Mouse (Mus musculus) ovary, postnatal 36 days (tissue): ENCODE data around the gene Sec14l3.

Experiments
- DNase-seq: peaks from one replicate; pipeline ENCODE4 v3.0.0; 2022; ENCODE audit warnings: low spot score, mixed read lengths

Gene Sec14l3

GRCm38 (mm10) chr11:4060866-4061575 lies 3.6 kb upstream of the Sec14l3 start:
- DNase-seq: no peak

- DNase-seq: no peak
Measured at GRCm38 (mm10) chr11:4062523-4062922, 2.1 kb upstream of the Sec14l3 start.

GRCm38 (mm10) chr11:4062981-4063380 lies 1.7 kb upstream of the Sec14l3 start:
- DNase-seq: no peak

GRCm38 (mm10) chr11:4069664-4070063 lies 5.0 kb downstream of the Sec14l3 start:
- DNase-seq: no peak

GRCm38 (mm10) chr11:4076633-4077032 lies 12.0 kb downstream of the Sec14l3 start:
- DNase-seq: peak; percentile 65

- no peak for DNase-seq
Measured at GRCm38 (mm10) chr11:4078267-4078933, 13.8 kb downstream of the Sec14l3 start.

- DNase-seq: peak; percentile 23
Measured at GRCm38 (mm10) chr11:4080219-4080618, 15.6 kb downstream of the Sec14l3 start.

GRCm38 (mm10) chr11:4083316-4084078 lies 18.9 kb downstream of the Sec14l3 start:
- no peak for DNase-seq

GRCm38 (mm10) chr11:4086246-4086645 lies 21.6 kb downstream of the Sec14l3 start:
- no peak for DNase-seq

- no peak for DNase-seq
Measured at GRCm38 (mm10) chr11:4087267-4087666, 22.6 kb downstream of the Sec14l3 start.

- no peak for DNase-seq
Measured at GRCm38 (mm10) chr11:4093459-4094377, 29.1 kb downstream of the Sec14l3 start.

GRCm38 (mm10) chr11:4094378-4095170 lies 29.9 kb downstream of the Sec14l3 start:
- peak; percentile 55 for DNase-seq

- peak; percentile 68 for DNase-seq
Measured at GRCm38 (mm10) chr11:4095171-4096053, 30.8 kb downstream of the Sec14l3 start, which contains the start of gene Mtfp1. TSS of gene Mtfp1 (minus strand) at chr11:4095445.

- peak; percentile 99 for DNase-seq
Measured at GRCm38 (mm10) chr11:4096054-4096984, 31.7 kb downstream of the Sec14l3 start.

- DNase-seq: peak; percentile 18
Measured at GRCm38 (mm10) chr11:4097091-4097621, 32.5 kb downstream of the Sec14l3 start.

GRCm38 (mm10) chr11:4098120-4098519 lies 33.5 kb downstream of the Sec14l3 start:
- DNase-seq: no peak

GRCm38 (mm10) chr11:4098816-4099215 lies 34.2 kb downstream of the Sec14l3 start:
- DNase-seq: no peak

- DNase-seq: no peak
Measured at GRCm38 (mm10) chr11:4099447-4099846, 34.8 kb downstream of the Sec14l3 start.
